Mouse (Mus musculus) G1E (cell line): Measurements from ENCODE around the gene Fgfr3. TPM values are rescaled to one million over a fixed set of nuclear protein-coding genes. Genes with fewer than 3 reads are reported as not detected.

Experiments used
- ATAC-seq: 2 replicates; pipeline ENCODE4 v1.8.0; 2016; ENCODE audit warnings: mild to moderate bottlenecking; ENCODE audit not compliant: insufficient number of reproducible peaks, poor library complexity, low FRiP score, severe bottlenecking; ENCODE audit errors: extremely low read depth
- DNase-seq: peaks from one replicate; pipeline ENCODE4 v3.0.0; 2012; ENCODE audit warnings: low spot score
- H3K27me3 ChIP-seq: 2 replicates; pipeline ENCODE4 v1.6.1; 2012; ENCODE audit warnings: mild to moderate bottlenecking, low read length, inconsistent platforms; ENCODE audit not compliant: insufficient read depth
- H3K36me3 ChIP-seq: replicated peaks from 2 replicates; pipeline ENCODE3; 2012; ENCODE audit warnings: mild to moderate bottlenecking, inconsistent platforms
- H3K4me1 ChIP-seq: 2 replicates; pipeline ENCODE4 v1.6.1; 2012; ENCODE audit warnings: low read depth, low read length, inconsistent platforms, mixed read lengths; ENCODE audit not compliant: insufficient read depth
- H3K4me3 ChIP-seq: 2 replicates; pipeline ENCODE4 v1.5.1; 2012; ENCODE audit warnings: low read depth, mild to moderate bottlenecking, inconsistent platforms, low read length, moderate library complexity, mixed read lengths
- H3K9me3 ChIP-seq: replicated peaks from 2 replicates; pipeline ENCODE4 v1.6.1; 2012; ENCODE audit warnings: inconsistent platforms
- CTCF ChIP-seq: IDR thresholded peaks from 2 replicates; pipeline ENCODE4 v1.5.1; 2012; ENCODE audit warnings: low read depth, low read length, inconsistent platforms, mixed read lengths
- GATA1 ChIP-seq: IDR thresholded peaks from 2 replicates; pipeline ENCODE4 v1.6.1; 2012; ENCODE audit warnings: borderline replicate concordance, low read length, inconsistent platforms, mixed read lengths
- GATA2 ChIP-seq: IDR thresholded peaks from 2 replicates; pipeline ENCODE4 v1.6.1; 2012; ENCODE audit warnings: low read depth, low read length, inconsistent platforms, borderline replicate concordance
- POLR2AphosphoS5 ChIP-seq: IDR thresholded peaks from 2 replicates; pipeline ENCODE4 v1.6.1; 2012; ENCODE audit warnings: low read depth, low read length, inconsistent platforms; ENCODE audit not compliant: insufficient replicate concordance
- TAL1 ChIP-seq: conservative IDR thresholded peaks from 2 replicates; pipeline ENCODE4 v1.6.1; 2012; ENCODE audit warnings: low read depth, low read length, inconsistent platforms, mixed read lengths
- polyA plus RNA-seq: library from polyadenylated mRNA; stranded (reverse); fragments of >175 nt; gene quantifications from 2 replicates; pipeline ENCODE4 v1.2.3, GENCODE M21; 2012
- total RNA-seq, 2 experiments: library from RNA; stranded (forward) in 1 of 2; stranded (reverse) in 1 of 2; fragments of 200-1000 nt in 1 of 2; fragments of >200 nt in 1 of 2; fragmentation: Nextera tagmentation in 1 of 2; gene quantifications; 2 replicates each; pipeline ENCODE4 v1.2.3; 2014 to 2017

Fgfr3 gene
- total and polyA plus RNA-seq, 3 experiments, result 0.03 to 0.22 TPM; not detected in 1

DNA sequence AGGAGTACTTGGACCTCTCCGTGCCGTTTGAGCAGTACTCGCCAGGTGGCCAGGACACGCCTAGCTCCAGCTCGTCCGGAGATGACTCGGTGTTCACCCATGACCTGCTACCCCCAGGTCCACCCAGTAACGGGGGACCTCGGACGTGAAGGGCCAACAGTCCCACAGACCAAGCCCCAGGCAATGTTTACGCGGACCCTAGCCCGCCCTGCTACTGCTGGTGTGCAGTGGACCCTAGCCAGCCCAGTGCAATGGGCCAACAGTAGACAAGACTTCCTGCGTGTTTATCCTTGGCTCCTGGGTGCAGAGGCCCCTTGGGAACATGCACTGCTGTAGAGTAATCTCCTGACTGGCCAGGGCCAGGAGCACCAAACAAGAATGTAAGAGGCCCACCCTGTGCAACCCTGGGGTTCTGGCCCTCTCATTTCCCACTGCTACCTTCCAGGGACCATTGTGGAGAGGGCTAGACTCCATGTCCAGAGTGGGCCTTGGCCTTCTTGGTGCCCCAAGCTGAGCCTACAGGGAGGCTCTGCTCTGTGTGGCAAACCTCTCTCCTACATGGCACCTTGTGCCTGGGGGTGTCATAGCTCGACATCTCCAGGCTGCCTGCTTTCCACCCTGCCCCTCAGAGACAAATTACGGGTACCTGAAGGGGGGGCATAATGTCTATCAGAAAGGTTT, 14.1 kb downstream of the Fgfr3 start:
- peaks cover 20% of the 10 kb centered on the region for H3K36me3 ChIP-seq
- TF ChIP-seq GATA1, result no peak
- no peak overlapping the region for H3K4me3 ChIP-seq
- H3K27me3 ChIP-seq, result peaks cover 27% of the 10 kb centered on the region
- DNase-seq, result no peak
- H3K9me3 ChIP-seq, result no peaks in the 10 kb centered on the region
- no peak for ATAC-seq
- no peaks in the 10 kb centered on the region for H3K4me1 ChIP-seq

DNA sequence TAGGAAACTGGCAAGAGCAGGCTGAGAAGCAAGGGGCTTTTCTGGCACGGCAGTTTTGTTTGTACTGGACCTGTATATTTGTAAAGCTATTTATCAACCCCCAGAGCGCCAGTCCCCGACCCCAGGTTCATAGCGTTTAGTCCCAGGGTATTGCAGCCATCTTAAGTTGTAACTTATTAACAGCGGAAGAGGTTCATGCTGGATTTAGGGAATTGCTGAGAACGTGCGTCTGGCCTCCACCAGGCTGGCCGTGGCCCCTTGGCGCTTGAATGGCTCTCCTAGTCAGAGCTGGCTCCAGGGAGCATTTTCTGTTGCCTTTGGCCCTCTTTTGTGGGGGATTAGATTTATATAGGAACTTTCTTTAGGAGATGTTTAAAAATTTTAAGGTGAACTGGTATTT, 14.8 kb downstream of the Fgfr3 start:
- peaks cover 27% of the 10 kb centered on the region for H3K36me3 ChIP-seq
- peaks cover 24% of the 10 kb centered on the region; the same call in 1 of the 2 replicates for H3K27me3 ChIP-seq
- TF ChIP-seq GATA2, result no peak
- no peak for TF ChIP-seq POLR2AphosphoS5
- H3K9me3 ChIP-seq, result no peaks in the 10 kb centered on the region
- no peak overlapping the region for H3K4me3 ChIP-seq
- no peak for DNase-seq
- no peaks in the 10 kb centered on the region for H3K4me1 ChIP-seq
- ATAC-seq, result no peak

DNA sequence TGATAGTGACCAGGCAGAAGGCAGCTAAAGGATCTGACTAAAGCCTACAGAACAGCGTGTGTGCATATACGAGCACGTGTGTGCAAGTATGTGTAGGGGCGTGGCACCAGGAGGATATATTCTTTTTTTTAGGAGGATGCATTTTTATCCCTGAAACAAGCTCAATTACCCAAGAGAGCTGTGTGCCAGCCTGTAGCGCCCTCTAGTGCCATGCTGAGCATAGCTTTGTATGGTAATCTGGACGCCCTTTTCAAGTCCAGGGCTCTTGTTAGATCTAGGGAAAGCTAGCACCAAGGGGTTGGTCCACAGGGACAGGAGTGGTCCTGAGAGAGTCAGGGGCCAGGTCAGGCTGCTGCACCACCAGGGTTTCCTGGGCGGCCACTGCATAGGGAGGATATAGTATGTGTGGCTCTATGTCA, 16.4 kb downstream of the Fgfr3 start:
- Histone ChIP-seq H3K4me3 (no peak overlapping the region), H3K9me3 (no peaks in the 10 kb centered on the region), H3K4me1 (no peaks in the 10 kb centered on the region), H3K27me3 (peaks cover 14% of the 10 kb centered on the region; the same call in 1 of the 2 replicates), H3K36me3 (peaks cover 44% of the 10 kb centered on the region)
- ATAC-seq, result no peak
- DNase-seq, result peak; percentile 32
- TF ChIP-seq CTCF, result peak; percentile 51; the same call in 1 of the 2 replicates
- TF ChIP-seq TAL1, result no peak

DNA sequence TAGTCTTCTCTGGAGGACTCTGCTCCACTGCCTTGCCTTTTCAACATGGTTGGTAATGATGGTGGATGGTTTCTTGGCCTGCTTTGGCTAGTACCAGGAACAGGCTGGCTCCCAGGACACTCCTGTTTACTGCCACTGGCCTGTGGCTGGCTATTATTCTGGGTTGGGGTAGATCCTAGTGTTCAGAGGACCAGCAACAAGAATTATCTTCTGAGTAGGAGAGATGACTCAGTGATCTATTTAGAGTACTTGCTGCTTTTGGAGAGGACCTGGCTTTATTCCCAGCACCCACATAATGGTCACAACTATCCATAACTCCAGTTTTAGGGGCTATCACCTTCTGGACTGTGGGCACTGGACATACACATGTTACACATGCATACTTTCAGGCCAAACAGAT, 16.9 kb downstream of the Fgfr3 start:
- H3K9me3 ChIP-seq, result no peaks in the 10 kb centered on the region
- H3K27me3 ChIP-seq, result peaks cover 14% of the 10 kb centered on the region; the same call in 1 of the 2 replicates
- peaks cover 48% of the 10 kb centered on the region for H3K36me3 ChIP-seq
- no peak for ATAC-seq
- TF ChIP-seq CTCF (no peak), GATA2 (no peak), GATA1 (no peak), TAL1 (no peak), POLR2AphosphoS5 (no peak)
- H3K4me3 ChIP-seq, result no peak overlapping the region
- no peaks in the 10 kb centered on the region for H3K4me1 ChIP-seq
- no peak for DNase-seq

DNA sequence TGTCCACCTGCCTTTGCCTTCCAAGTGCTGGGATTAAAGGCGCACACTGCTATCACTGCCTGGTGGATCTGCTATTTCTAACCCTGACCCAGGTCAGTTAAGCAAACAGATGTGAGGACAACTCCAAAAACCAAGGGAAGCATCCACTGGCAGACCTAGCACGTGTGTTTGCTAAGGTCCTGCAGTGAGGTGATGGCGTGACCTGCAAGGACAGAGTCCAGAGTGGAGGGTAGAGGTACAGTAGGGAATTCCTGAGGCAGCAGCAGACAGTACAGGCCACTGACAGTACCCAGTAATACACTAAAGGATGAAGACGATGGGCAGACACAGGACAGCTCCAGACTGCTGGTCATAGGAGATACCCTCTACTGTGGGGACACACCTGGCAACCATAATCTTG, 19.1 kb downstream of the Fgfr3 start:
- Histone ChIP-seq H3K27me3 (no peaks in the 10 kb centered on the region; the same call in 1 of the 2 replicates), H3K9me3 (no peaks in the 10 kb centered on the region), H3K4me1 (no peaks in the 10 kb centered on the region), H3K36me3 (peaks cover 69% of the 10 kb centered on the region), H3K4me3 (no peak overlapping the region)
- no peak for TF ChIP-seq GATA1
- TF ChIP-seq GATA2, result no peak
- TF ChIP-seq POLR2AphosphoS5, result no peak
- no peak for TF ChIP-seq TAL1
- no peak for TF ChIP-seq CTCF
- ATAC-seq (no peak), DNase-seq (no peak)

DNA sequence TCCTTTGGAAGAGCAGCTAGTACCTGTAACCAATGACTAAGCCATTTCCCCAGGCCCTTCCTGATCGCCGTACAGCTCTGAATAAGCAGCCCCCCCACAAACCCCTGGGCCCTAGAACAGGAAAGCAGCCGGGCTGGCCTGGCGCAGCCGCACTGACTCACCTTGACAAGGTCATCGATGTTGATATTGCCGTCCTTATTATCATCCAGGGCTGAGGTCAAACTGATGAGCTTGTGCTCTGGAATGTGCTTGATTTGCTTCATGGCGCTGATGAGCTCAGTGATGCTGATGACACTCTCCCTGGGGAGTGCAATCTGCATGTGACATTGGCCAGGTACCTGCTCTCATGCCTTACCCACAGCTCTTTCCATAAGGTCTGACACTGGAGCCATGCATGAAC, 22.0 kb downstream of the Fgfr3 start:
- no peak for ATAC-seq
- Histone ChIP-seq H3K36me3 (peaks cover 95% of the 10 kb centered on the region), H3K27me3 (no peaks in the 10 kb centered on the region), H3K4me3 (no peak overlapping the region), H3K4me1 (no peaks in the 10 kb centered on the region), H3K9me3 (no peaks in the 10 kb centered on the region)
- DNase-seq, result no peak
- TF ChIP-seq GATA1 (no peak), POLR2AphosphoS5 (no peak), CTCF (no peak), GATA2 (no peak), TAL1 (no peak)

DNA sequence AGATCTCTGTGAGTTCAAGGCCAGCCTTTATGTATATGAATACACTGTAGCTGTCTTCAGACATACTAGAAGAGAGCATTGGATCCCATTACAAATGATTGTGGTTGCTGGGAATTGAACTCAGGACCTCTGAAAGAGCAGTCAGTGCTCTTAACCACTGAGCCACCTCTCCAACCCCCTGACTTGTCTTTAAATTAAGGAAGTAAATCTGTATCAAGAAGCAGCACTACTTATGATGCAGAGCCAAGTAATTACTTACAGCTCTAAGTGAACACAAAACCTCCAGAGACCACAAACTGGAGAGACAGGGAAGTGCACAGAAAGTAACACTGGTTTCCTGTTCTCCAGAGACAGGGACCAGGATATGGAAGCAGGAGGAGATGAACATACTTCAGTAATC, 55.7 kb downstream of the Fgfr3 start:
- H3K27me3 ChIP-seq, result no peaks in the 10 kb centered on the region
- ATAC-seq (no peak), DNase-seq (no peak)
- no peak overlapping the region for H3K4me3 ChIP-seq
- TF ChIP-seq GATA1 (no peak), POLR2AphosphoS5 (no peak), CTCF (no peak), GATA2 (no peak), TAL1 (no peak)
- peaks cover 38% of the 10 kb centered on the region for H3K4me1 ChIP-seq
- H3K9me3 ChIP-seq, result no peaks in the 10 kb centered on the region
- H3K36me3 ChIP-seq, result peaks cover 75% of the 10 kb centered on the region
